Mouse (Mus musculus): ENCODE data around the gene Gnat1.

Gene Gnat1

GRCm38 (mm10) chr9:107627387-107628255, 51.9 kb downstream of the Gnat1 start:
- no peak for DNase-seq (ENCODE audit: low read depth, low spot score)

GRCm38 (mm10) chr9:107626844-107627277, 52.7 kb downstream of the Gnat1 start:
- peak; percentile 99 for DNase-seq (ENCODE audit: low read depth, low spot score)

- DNase-seq (ENCODE audit: low read depth, low spot score) = no peak
Measured at GRCm38 (mm10) chr9:107626158-107626843, 53.2 kb downstream of the Gnat1 start.

GRCm38 (mm10) chr9:107625351-107626128, 54.0 kb downstream of the Gnat1 start:
- DNase-seq (ENCODE audit: low read depth, low spot score) = no peak

GRCm38 (mm10) chr9:107624951-107625350, 54.6 kb downstream of the Gnat1 start:
- no peak for DNase-seq (ENCODE audit: low read depth, low spot score)

- DNase-seq (ENCODE audit: low read depth, low spot score) = peak; percentile 61
Measured at GRCm38 (mm10) chr9:107624539-107624938, 55.0 kb downstream of the Gnat1 start.
